8 mouse cellular contexts compared by ENCODE assay signal in genomic region chr9:108290773-108291172, GRCm38 (mm10). TPM values are rescaled to one million over a fixed set of nuclear protein-coding genes. Genes with fewer than 3 reads are reported as not detected.
A peak's percentile ranks its signal among the peaks of the same experiment; 100 is the strongest.
DNase-seq lines count a peak whose midpoint lies in the region; ATAC-seq and TF ChIP-seq lines count a peak whose summit lies in the region.

No protein-coding gene starts in this region.

- peak overlapping the region; percentile 74 for H3K4me2 ChIP-seq in kidney, postnatal 0 days (ENCODE audit: low read length)
- H3K4me2 ChIP-seq in embryonic facial prominence, embryonic 11.5 days (ENCODE audit: low read depth, low read length) = peak overlapping the region; percentile 50
- peak overlapping the region; percentile 78 for H3K4me2 ChIP-seq in hindbrain, postnatal 0 days (ENCODE audit: low read depth, low read length)
- peak overlapping the region; percentile 75 for H3K4me2 ChIP-seq in midbrain, embryonic 16.5 days (ENCODE audit: low read length)

- no peak for DNase-seq in kidney, postnatal 0 days (ENCODE audit: low spot score)
- DNase-seq in kidney, adult 18-20 months = no peak
- DNase-seq in embryonic facial prominence, embryonic 11.5 days (ENCODE audit: low spot score) = no peak
- DNase-seq in hindbrain, postnatal 0 days (ENCODE audit: low spot score) = no peak
- DNase-seq in layer of hippocampus, postnatal 10 days (ENCODE audit: low spot score in 2 of 2) = no peak
- DNase-seq in frontal cortex, postnatal 25 days (ENCODE audit: low spot score in 2 of 2) = no peak
- DNase-seq in adrenal gland, adult (ENCODE audit: inconsistent age in 2 of 2, low spot score in 1 of 2) = no peak

- H3K9me3 ChIP-seq in kidney, postnatal 0 days (replicated peaks; ENCODE audit: low read length) = no peaks in the 10 kb centered on the region
- H3K9me3 ChIP-seq in embryonic facial prominence, embryonic 11.5 days (replicated peaks; ENCODE audit: control insufficient read depth, low read length) = no peaks in the 10 kb centered on the region
- no peaks in the 10 kb centered on the region for H3K9me3 ChIP-seq in hindbrain, postnatal 0 days (ENCODE audit: low read length)
- no peaks in the 10 kb centered on the region for H3K9me3 ChIP-seq in midbrain, embryonic 16.5 days (replicated peaks; ENCODE audit: control insufficient read depth, low read length, poor library complexity, severe bottlenecking)

- WGBS in kidney, postnatal 0 days = 40% methylated on average over 6 of the region's 6 CpGs
- 44% methylated on average over 6 of the region's 6 CpGs for WGBS in embryonic facial prominence, embryonic 11.5 days
- 34% methylated on average over 6 of the region's 6 CpGs for WGBS in hindbrain, postnatal 0 days
- 39% methylated on average over 6 of the region's 6 CpGs for WGBS in midbrain, embryonic 16.5 days

- no peak for ATAC-seq in kidney, postnatal 0 days (replicated peaks; ENCODE audit: low FRiP score, low read depth)
- ATAC-seq in embryonic facial prominence, embryonic 11.5 days (replicated peaks; ENCODE audit: insufficient number of reproducible peaks, low FRiP score, low TSS enrichment, low read depth) = no peak
- peak; percentile 1; the same call in 1 of the 2 replicates for ATAC-seq in hindbrain, postnatal 0 days
- peak; percentile 4; the same call in 1 of the 2 replicates for ATAC-seq in midbrain, embryonic 16.5 days

- no peaks in the 10 kb centered on the region for H3K36me3 ChIP-seq in kidney, postnatal 0 days (ENCODE audit: insufficient read depth, low read length)
- H3K36me3 ChIP-seq in embryonic facial prominence, embryonic 11.5 days (replicated peaks; ENCODE audit: control insufficient read depth, insufficient read depth, low read depth, low read length) = no peaks in the 10 kb centered on the region; the same call in 1 of the 2 replicates
- H3K36me3 ChIP-seq in hindbrain, postnatal 0 days (ENCODE audit: insufficient read depth, low read length) = peaks cover 12% of the 10 kb centered on the region
- peaks cover 19% of the 10 kb centered on the region for H3K36me3 ChIP-seq in midbrain, embryonic 16.5 days (ENCODE audit: control insufficient read depth, insufficient read depth, low read length)

- no peaks in the 10 kb centered on the region for H3K27me3 ChIP-seq in kidney, postnatal 0 days (ENCODE audit: insufficient read depth, low read length)
- H3K27me3 ChIP-seq in embryonic facial prominence, embryonic 11.5 days (ENCODE audit: control insufficient read depth, insufficient read depth, low read length) = no peaks in the 10 kb centered on the region
- no peaks in the 10 kb centered on the region for H3K27me3 ChIP-seq in hindbrain, postnatal 0 days (ENCODE audit: insufficient read depth, low read length)
- no peaks in the 10 kb centered on the region for H3K27me3 ChIP-seq in midbrain, embryonic 16.5 days (ENCODE audit: control insufficient read depth, insufficient read depth, low read depth, low read length)

- 0 out of 2 replicates have a peak, but pooled peaks cover 3% of the 10 kb centered on the region for H3K4me1 ChIP-seq in kidney, postnatal 0 days (replicated peaks; ENCODE audit: insufficient read depth, low read length)
- H3K4me1 ChIP-seq in embryonic facial prominence, embryonic 11.5 days (ENCODE audit: control insufficient read depth, insufficient read depth, low read length) = no peaks in the 10 kb centered on the region; the same call in 1 of the 2 replicates
- peaks cover 3% of the 10 kb centered on the region; the same call in 1 of the 2 replicates for H3K4me1 ChIP-seq in hindbrain, postnatal 0 days (ENCODE audit: insufficient read depth, low read length)
- peaks cover 11% of the 10 kb centered on the region for H3K4me1 ChIP-seq in midbrain, embryonic 16.5 days (ENCODE audit: control insufficient read depth, insufficient read depth, low read length)

- H3K27ac ChIP-seq in kidney, postnatal 0 days = no peak overlapping the region
- H3K27ac ChIP-seq in embryonic facial prominence, embryonic 11.5 days (replicated peaks; ENCODE audit: low read depth, low read length) = no peak overlapping the region
- H3K27ac ChIP-seq in hindbrain, postnatal 0 days = peak overlapping the region; percentile 89
- peak overlapping the region; percentile 87 for H3K27ac ChIP-seq in midbrain, embryonic 16.5 days (ENCODE audit: low read length)

- peak overlapping the region; percentile 54 for H3K4me3 ChIP-seq in kidney, postnatal 0 days (replicated peaks; ENCODE audit: low read depth, low read length)
- peak overlapping the region; percentile 51 for H3K4me3 ChIP-seq in embryonic facial prominence, embryonic 11.5 days (ENCODE audit: low read depth, low read length)
- H3K4me3 ChIP-seq in hindbrain, postnatal 0 days (ENCODE audit: low read length) = peak overlapping the region; percentile 57
- H3K4me3 ChIP-seq in midbrain, embryonic 16.5 days (ENCODE audit: low read depth, low read length) = peak overlapping the region; percentile 62

- peak overlapping the region; percentile 44; the same call in 1 of the 2 replicates for H3K9ac ChIP-seq in kidney, postnatal 0 days (ENCODE audit: low read depth, low read length)
- H3K9ac ChIP-seq in embryonic facial prominence, embryonic 11.5 days (replicated peaks; ENCODE audit: low read length) = peak overlapping the region; percentile 39
- H3K9ac ChIP-seq in hindbrain, postnatal 0 days (replicated peaks; ENCODE audit: low read length) = peak overlapping the region; percentile 61
- H3K9ac ChIP-seq in midbrain, embryonic 16.5 days (ENCODE audit: low read depth, low read length) = peak overlapping the region; percentile 70

- TF ChIP-seq CTCF in kidney, postnatal 0 days (IDR thresholded peaks at IDR 0.05; ENCODE audit: low read depth) = no peak
- TF ChIP-seq CTCF in hindbrain, postnatal 0 days (IDR thresholded peaks at IDR 0.05; ENCODE audit: low read depth) = no peak

RNA-seq across cellular contexts. Expression of gene Nicn1, which starts 0.5 kb away (rescaled TPM):
- 30.1 and 34.5 TPM in 2 replicates for polyA plus RNA-seq in kidney, postnatal 0 days (2015; fragmentation: Nextera tagmentation; extraction: Ambion mirVana)
- polyA plus RNA-seq in embryonic facial prominence, embryonic 11.5 days (2014; fragmentation: Nextera tagmentation; extraction: Ambion mirVana) = 48.4 TPM in 2 replicates
- total RNA-seq in hindbrain, postnatal 0 days (2014; rRNA removed) = 79.8 and 108 TPM in 2 replicates
- polyA plus RNA-seq in hindbrain, postnatal 0 days (2015; fragmentation: Nextera tagmentation; extraction: Ambion mirVana) = 114 and 118 TPM in 2 replicates
- polyA plus RNA-seq in midbrain, embryonic 16.5 days (2015; fragmentation: Nextera tagmentation; extraction: Ambion mirVana) = 149 and 163 TPM in 2 replicates
- total RNA-seq in layer of hippocampus, postnatal 10 days (2021) = 10 to 100 TPM; 86.6 to 92.6 TPM

RNA-seq across cellular contexts. Expression of gene Amt, which starts 5.9 kb away (rescaled TPM):
- polyA plus RNA-seq in kidney, postnatal 0 days (2015; fragmentation: Nextera tagmentation; extraction: Ambion mirVana) = 50.5 and 51.2 TPM in 2 replicates
- 14.6 and 16.4 TPM in 2 replicates for polyA plus RNA-seq in embryonic facial prominence, embryonic 11.5 days (2014; fragmentation: Nextera tagmentation; extraction: Ambion mirVana)
- total RNA-seq in hindbrain, postnatal 0 days (2014; rRNA removed) = 22.5 and 27.1 TPM in 2 replicates
- polyA plus RNA-seq in hindbrain, postnatal 0 days (2015; fragmentation: Nextera tagmentation; extraction: Ambion mirVana) = 28.5 and 32.9 TPM in 2 replicates
- polyA plus RNA-seq in midbrain, embryonic 16.5 days (2015; fragmentation: Nextera tagmentation; extraction: Ambion mirVana) = 30.2 and 33.6 TPM in 2 replicates
- 10 to 100 TPM; 24.6 to 26.5 TPM for total RNA-seq in layer of hippocampus, postnatal 10 days (2021)

RNA-seq across cellular contexts. Expression of gene Rhoa, which starts 15.2 kb away (rescaled TPM):
- polyA plus RNA-seq in kidney, postnatal 0 days (2015; fragmentation: Nextera tagmentation; extraction: Ambion mirVana) = 448 and 489 TPM in 2 replicates
- 282 and 303 TPM in 2 replicates for polyA plus RNA-seq in embryonic facial prominence, embryonic 11.5 days (2014; fragmentation: Nextera tagmentation; extraction: Ambion mirVana)
- total RNA-seq in hindbrain, postnatal 0 days (2014; rRNA removed) = 105 and 106 TPM in 2 replicates
- polyA plus RNA-seq in hindbrain, postnatal 0 days (2015; fragmentation: Nextera tagmentation; extraction: Ambion mirVana) = 268 and 276 TPM in 2 replicates
- polyA plus RNA-seq in midbrain, embryonic 16.5 days (2015; fragmentation: Nextera tagmentation; extraction: Ambion mirVana) = 273 and 286 TPM in 2 replicates
- total RNA-seq in layer of hippocampus, postnatal 10 days (2021) = 100 to 1,000 TPM; 212 to 222 TPM

RNA-seq across cellular contexts. Expression of gene Tcta, which starts 15.2 kb away (rescaled TPM):
- polyA plus RNA-seq in kidney, postnatal 0 days (2015; fragmentation: Nextera tagmentation; extraction: Ambion mirVana) = 47.5 and 49.0 TPM in 2 replicates
- 20.6 and 25.4 TPM in 2 replicates for polyA plus RNA-seq in embryonic facial prominence, embryonic 11.5 days (2014; fragmentation: Nextera tagmentation; extraction: Ambion mirVana)
- 65.2 and 66.5 TPM in 2 replicates for total RNA-seq in hindbrain, postnatal 0 days (2014; rRNA removed)
- polyA plus RNA-seq in hindbrain, postnatal 0 days (2015; fragmentation: Nextera tagmentation; extraction: Ambion mirVana) = 79.4 and 80.3 TPM in 2 replicates
- polyA plus RNA-seq in midbrain, embryonic 16.5 days (2015; fragmentation: Nextera tagmentation; extraction: Ambion mirVana) = 47.9 and 49.2 TPM in 2 replicates
- 10 to 100 TPM; 44.8 to 46.9 TPM for total RNA-seq in layer of hippocampus, postnatal 10 days (2021)

RNA-seq across cellular contexts. Expression of gene Dag1, which starts 27.0 kb away (rescaled TPM):
- polyA plus RNA-seq in kidney, postnatal 0 days (2015; fragmentation: Nextera tagmentation; extraction: Ambion mirVana) = 165 and 170 TPM in 2 replicates
- 44.5 and 49.8 TPM in 2 replicates for polyA plus RNA-seq in embryonic facial prominence, embryonic 11.5 days (2014; fragmentation: Nextera tagmentation; extraction: Ambion mirVana)
- total RNA-seq in hindbrain, postnatal 0 days (2014; rRNA removed) = 127 and 129 TPM in 2 replicates
- polyA plus RNA-seq in hindbrain, postnatal 0 days (2015; fragmentation: Nextera tagmentation; extraction: Ambion mirVana) = 70.2 and 76.3 TPM in 2 replicates
- 67.9 and 79.5 TPM in 2 replicates for polyA plus RNA-seq in midbrain, embryonic 16.5 days (2015; fragmentation: Nextera tagmentation; extraction: Ambion mirVana)
- 100 to 1,000 TPM; 132 to 136 TPM for total RNA-seq in layer of hippocampus, postnatal 10 days (2021)

Comparison
In these comparisons a context has a peak if more than half of its experiments do, and no peak if none do; other contexts are left out.
1. ATAC-seq: peak in hindbrain, postnatal 0 days (single experiment) and midbrain, embryonic 16.5 days (single experiment); none in kidney, postnatal 0 days (single experiment) and embryonic facial prominence, embryonic 11.5 days (single experiment).
2. H3K27ac ChIP-seq: peak in hindbrain, postnatal 0 days (single experiment) and midbrain, embryonic 16.5 days (single experiment); none in kidney, postnatal 0 days (single experiment) and embryonic facial prominence, embryonic 11.5 days (single experiment).
3. Peak in every context shown above with its lines, with median percentiles within 50 percentile points of each other: H3K4me2 ChIP-seq, H3K4me3 ChIP-seq and H3K9ac ChIP-seq.